Mouse (Mus musculus) thymus, adult 18-20 months (tissue): ENCODE data around the gene Kit.

Source experiments
- DNase-seq, 2 experiments: peaks; one replicate each; pipeline ENCODE4 v3.0.0; 2022; ENCODE audit warnings: mixed read lengths in 2 of 2

Kit gene

GRCm38 (mm10) chr5:75647046-75647445 is 72.3 kb downstream of the Kit start:
- DNase-seq = no peak

GRCm38 (mm10) chr5:75650566-75650965 is 75.8 kb downstream of the Kit start:
- DNase-seq = no peak

- no peak for DNase-seq
Measured at GRCm38 (mm10) chr5:75653431-75653830, 78.7 kb downstream of the Kit start.

GRCm38 (mm10) chr5:75658575-75658974 is 83.9 kb downstream of the Kit start:
- DNase-seq = no peak

- no peak for DNase-seq
Measured at GRCm38 (mm10) chr5:75660342-75660741, 85.6 kb downstream of the Kit start.

- no peak for DNase-seq
Measured at GRCm38 (mm10) chr5:75662466-75662865, 87.8 kb downstream of the Kit start.

GRCm38 (mm10) chr5:75663768-75664167 is 89.1 kb downstream of the Kit start:
- no peak for DNase-seq

- DNase-seq = peak in 1 of 2 experiments; percentile 26
Measured at GRCm38 (mm10) chr5:75667083-75667482, 92.4 kb downstream of the Kit start.

GRCm38 (mm10) chr5:75671136-75671788 is 96.5 kb downstream of the Kit start:
- DNase-seq = no peak

- DNase-seq = no peak
Measured at GRCm38 (mm10) chr5:75676024-75676423, 101.3 kb downstream of the Kit start.

GRCm38 (mm10) chr5:75679896-75680295 is 105.2 kb downstream of the Kit start:
- no peak for DNase-seq

GRCm38 (mm10) chr5:75695162-75695809 is 120.6 kb downstream of the Kit start:
- no peak for DNase-seq

GRCm38 (mm10) chr5:75696960-75697359 is 122.2 kb downstream of the Kit start:
- DNase-seq = no peak

GRCm38 (mm10) chr5:75698556-75698955 is 123.8 kb downstream of the Kit start:
- DNase-seq = no peak

- no peak for DNase-seq
Measured at GRCm38 (mm10) chr5:75699081-75699480, 124.4 kb downstream of the Kit start.

GRCm38 (mm10) chr5:75699516-75699915 is 124.8 kb downstream of the Kit start:
- no peak for DNase-seq

- DNase-seq = no peak
Measured at GRCm38 (mm10) chr5:75701662-75702061, 126.9 kb downstream of the Kit start.

- no peak for DNase-seq
Measured at GRCm38 (mm10) chr5:75702080-75702479, 127.4 kb downstream of the Kit start.

GRCm38 (mm10) chr5:75704584-75705175 is 130.0 kb downstream of the Kit start:
- no peak for DNase-seq

- DNase-seq = no peak
Measured at GRCm38 (mm10) chr5:75705421-75705820, 130.7 kb downstream of the Kit start.
